8 mouse cellular contexts compared by ENCODE assay signal in the genomic region with DNA sequence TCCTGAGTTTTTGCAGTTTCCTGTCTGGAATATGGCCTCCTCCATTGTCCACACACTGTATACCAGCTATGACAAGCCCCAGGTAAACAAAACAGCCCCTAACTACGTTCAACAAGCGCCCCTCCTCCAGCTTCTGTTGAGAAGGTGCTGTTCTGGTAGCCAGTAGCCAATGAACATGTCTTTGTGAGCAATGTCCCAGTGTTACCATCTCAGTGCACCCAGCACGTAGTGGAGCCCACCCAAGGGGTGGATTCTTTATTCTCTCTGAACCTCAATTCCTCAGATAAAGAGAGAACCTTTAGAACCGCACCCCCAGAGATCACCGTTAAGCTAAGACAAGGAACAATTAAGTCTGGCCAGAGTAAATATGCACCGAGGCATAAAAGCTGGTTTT. TPM values are rescaled to one million over a fixed set of nuclear protein-coding genes. Genes with fewer than 3 reads are reported as not detected.
DNase-seq lines count a peak whose midpoint lies in the region; ATAC-seq and TF ChIP-seq lines count a peak whose summit lies in the region.

No protein-coding gene starts in this region.

- H3K4me3 ChIP-seq in left cerebral cortex, adult 2 months, result peak overlapping the region; percentile 96
- peak overlapping the region; percentile 88 for H3K4me3 ChIP-seq in brown adipose tissue, adult 24 weeks (ENCODE audit: insufficient read depth, low read depth, low read length)
- peak overlapping the region; percentile 86 for H3K4me3 ChIP-seq in hindbrain, embryonic 10.5 days
- peak overlapping the region; percentile 81 for H3K4me3 ChIP-seq in liver, postnatal 0 days (ENCODE audit: low read depth, low read length)

- no peaks in the 10 kb centered on the region for H3K27me3 ChIP-seq in hindbrain, embryonic 10.5 days (ENCODE audit: insufficient read depth, poor library complexity, severe bottlenecking)
- no peaks in the 10 kb centered on the region for H3K27me3 ChIP-seq in liver, postnatal 0 days (ENCODE audit: insufficient read depth, low read length)

- H3K9ac ChIP-seq in liver, postnatal 0 days (replicated peaks), result peak overlapping the region; percentile 69

- H3K9me3 ChIP-seq in hindbrain, embryonic 10.5 days, result no peaks in the 10 kb centered on the region
- no peaks in the 10 kb centered on the region for H3K9me3 ChIP-seq in liver, postnatal 0 days (ENCODE audit: low read length)

- 4% methylated on average over 6 of the region's 6 CpGs for WGBS in hindbrain, embryonic 10.5 days
- WGBS in liver, postnatal 0 days (ENCODE audit: insufficient replicate concordance), result 4% methylated on average over 6 of the region's 6 CpGs

- peak overlapping the region; percentile 100 for H3K4me2 ChIP-seq in liver, postnatal 0 days (ENCODE audit: low read depth, low read length)

- no peak for TF ChIP-seq EP300 in liver, postnatal 0 days (IDR thresholded peaks at IDR 0.05; ENCODE audit: low read depth)

- peaks cover 8% of the 10 kb centered on the region; the same call in 1 of the 2 replicates for H3K4me1 ChIP-seq in brown adipose tissue, adult 24 weeks (ENCODE audit: control insufficient read depth, insufficient read depth, insufficient read length, low read length)
- H3K4me1 ChIP-seq in hindbrain, embryonic 10.5 days (replicated peaks), result peaks cover 36% of the 10 kb centered on the region
- peaks cover 45% of the 10 kb centered on the region for H3K4me1 ChIP-seq in liver, postnatal 0 days (ENCODE audit: insufficient read depth)

- peak overlapping the region; percentile 83 for H3K27ac ChIP-seq in left cerebral cortex, adult 2 months
- no peak overlapping the region for H3K27ac ChIP-seq in brown adipose tissue, adult 24 weeks (replicated peaks; ENCODE audit: low read depth, low read length)
- peak overlapping the region; percentile 95 for H3K27ac ChIP-seq in hindbrain, embryonic 10.5 days
- H3K27ac ChIP-seq in liver, postnatal 0 days (ENCODE audit: low read depth), result peak overlapping the region; percentile 69

- no peak for DNase-seq in left cerebral cortex, adult 2 months (ENCODE audit: extremely low spot score in 1 of 2, low spot score in 2 of 2)
- no peak for DNase-seq in left cerebral cortex, adult 8-10 months (ENCODE audit: low spot score in 2 of 2)
- peak; percentile 38 for DNase-seq in hindbrain, embryonic 10.5 days (ENCODE audit: low spot score)
- DNase-seq in liver, postnatal 0 days, result no peak
- DNase-seq in yolk sac, embryonic 10.5 days (ENCODE audit: low spot score), result peak; percentile 48
- DNase-seq in layer of hippocampus, adult 9-10 months (ENCODE audit: low spot score), result no peak

- no peak; the same call in 1 of the 2 replicates for ATAC-seq in liver, postnatal 0 days
- no peak for ATAC-seq in CD4-positive, CD25-positive, alpha-beta regulatory T cell, adult 4 months

- TF ChIP-seq CTCF in left cerebral cortex, adult 2 months (IDR thresholded peaks at IDR 0.05), result no peak
- no peak for TF ChIP-seq CTCF in liver, postnatal 0 days (IDR thresholded peaks at IDR 0.05; ENCODE audit: low read depth)

- intact Hi-C loops in left cerebral cortex, adult 2 months (cut with DNase I), result no loop called here

- peaks cover 20% of the 10 kb centered on the region for H3K36me3 ChIP-seq in hindbrain, embryonic 10.5 days
- no peaks in the 10 kb centered on the region for H3K36me3 ChIP-seq in liver, postnatal 0 days (replicated peaks; ENCODE audit: insufficient read depth, low read length)

RNA-seq across cellular contexts. Expression of a gene that starts 0.8 kb away (rescaled TPM):
- total RNA-seq in left cerebral cortex, adult 2 months (2021), result 10 to 100 TPM; 31.2 to 34.6 TPM
- 10 to 100 TPM; 30.4 to 37.7 (median 35.3) TPM for total RNA-seq in left cerebral cortex, adult 8-10 months (2022)
- 29.1 and 44.8 TPM in 2 replicates for polyA plus RNA-seq in brown adipose tissue, adult 24 weeks (2012; ENCODE audit: insufficient read depth, insufficient read length, missing spikeins)
- polyA plus RNA-seq in hindbrain, embryonic 10.5 days (2016; fragmentation: Nextera tagmentation; extraction: Ambion mirVana), result 79.8 and 98.4 TPM in 2 replicates
- polyA plus RNA-seq in liver, postnatal 0 days (2015; fragmentation: Nextera tagmentation; extraction: Ambion mirVana), result 9.7 and 10.1 TPM in 2 replicates
- 1 to 10 TPM; 1.1 to 1.8 TPM for polyA plus RNA-seq in CD4-positive, CD25-positive, alpha-beta regulatory T cell, adult 4 months (2017; shearing (Covaris generic))

RNA-seq across cellular contexts. Expression of a gene that starts 38.8 kb away (rescaled TPM):
- 10 to 100 TPM; 45.5 to 45.8 TPM for total RNA-seq in left cerebral cortex, adult 2 months (2021)
- total RNA-seq in left cerebral cortex, adult 8-10 months (2022), result 10 to 100 TPM; 45.4 to 51.0 (median 48.1) TPM
- polyA plus RNA-seq in brown adipose tissue, adult 24 weeks (2012; ENCODE audit: insufficient read depth, insufficient read length, missing spikeins), result 16.1 and 16.3 TPM in 2 replicates
- 21.0 and 23.2 TPM in 2 replicates for polyA plus RNA-seq in hindbrain, embryonic 10.5 days (2016; fragmentation: Nextera tagmentation; extraction: Ambion mirVana)
- 4.2 and 5.4 TPM in 2 replicates for polyA plus RNA-seq in liver, postnatal 0 days (2015; fragmentation: Nextera tagmentation; extraction: Ambion mirVana)
- 10 to 100 TPM in 1 of 2 experiments, 1 to 10 TPM in 1; 7.4 to 14.7 TPM for polyA plus RNA-seq in CD4-positive, CD25-positive, alpha-beta regulatory T cell, adult 4 months (2017; shearing (Covaris generic))

RNA-seq across cellular contexts. Expression of a gene that starts 46.7 kb away (rescaled TPM):
- 10 to 100 TPM; 59.2 to 60.4 TPM for total RNA-seq in left cerebral cortex, adult 2 months (2021)
- 10 to 100 TPM; 50.2 to 58.3 (median 51.9) TPM for total RNA-seq in left cerebral cortex, adult 8-10 months (2022)
- 9.3 and 15.5 TPM in 2 replicates for polyA plus RNA-seq in brown adipose tissue, adult 24 weeks (2012; ENCODE audit: insufficient read depth, insufficient read length, missing spikeins)
- polyA plus RNA-seq in hindbrain, embryonic 10.5 days (2016; fragmentation: Nextera tagmentation; extraction: Ambion mirVana), result 64.3 and 70.0 TPM in 2 replicates
- 10.9 and 11.0 TPM in 2 replicates for polyA plus RNA-seq in liver, postnatal 0 days (2015; fragmentation: Nextera tagmentation; extraction: Ambion mirVana)
- polyA plus RNA-seq in CD4-positive, CD25-positive, alpha-beta regulatory T cell, adult 4 months (2017; shearing (Covaris generic)), result 10 to 100 TPM; 10.2 to 10.4 TPM

RNA-seq across cellular contexts. Expression of a gene that starts 46.8 kb away (rescaled TPM):
- total RNA-seq in left cerebral cortex, adult 2 months (2021), result 1 to 10 TPM; 7.5 to 8.2 TPM
- 1 to 10 TPM; 7.1 to 8.4 (median 7.9) TPM for total RNA-seq in left cerebral cortex, adult 8-10 months (2022)
- 4.8 and 7.9 TPM in 2 replicates for polyA plus RNA-seq in brown adipose tissue, adult 24 weeks (2012; ENCODE audit: insufficient read depth, insufficient read length, missing spikeins)
- 16.4 and 18.3 TPM in 2 replicates for polyA plus RNA-seq in hindbrain, embryonic 10.5 days (2016; fragmentation: Nextera tagmentation; extraction: Ambion mirVana)
- polyA plus RNA-seq in liver, postnatal 0 days (2015; fragmentation: Nextera tagmentation; extraction: Ambion mirVana), result 8.3 TPM in 2 replicates
- polyA plus RNA-seq in CD4-positive, CD25-positive, alpha-beta regulatory T cell, adult 4 months (2017; shearing (Covaris generic)), result 1 to 10 TPM; 6.6 to 7.5 TPM

Comparison
In these comparisons a context has a peak if more than half of its experiments do, and no peak if none do; other contexts are left out.
1. DNase-seq: peak in hindbrain, embryonic 10.5 days (single experiment) and yolk sac, embryonic 10.5 days (single experiment); none in left cerebral cortex, adult 2 months (0 of 2), left cerebral cortex, adult 8-10 months (0 of 2), liver, postnatal 0 days (single experiment) and layer of hippocampus, adult 9-10 months (single experiment).
2. Peak in every context shown above with its lines, with median percentiles within 50 percentile points of each other: H3K4me3 ChIP-seq.